In the genomic region with DNA sequence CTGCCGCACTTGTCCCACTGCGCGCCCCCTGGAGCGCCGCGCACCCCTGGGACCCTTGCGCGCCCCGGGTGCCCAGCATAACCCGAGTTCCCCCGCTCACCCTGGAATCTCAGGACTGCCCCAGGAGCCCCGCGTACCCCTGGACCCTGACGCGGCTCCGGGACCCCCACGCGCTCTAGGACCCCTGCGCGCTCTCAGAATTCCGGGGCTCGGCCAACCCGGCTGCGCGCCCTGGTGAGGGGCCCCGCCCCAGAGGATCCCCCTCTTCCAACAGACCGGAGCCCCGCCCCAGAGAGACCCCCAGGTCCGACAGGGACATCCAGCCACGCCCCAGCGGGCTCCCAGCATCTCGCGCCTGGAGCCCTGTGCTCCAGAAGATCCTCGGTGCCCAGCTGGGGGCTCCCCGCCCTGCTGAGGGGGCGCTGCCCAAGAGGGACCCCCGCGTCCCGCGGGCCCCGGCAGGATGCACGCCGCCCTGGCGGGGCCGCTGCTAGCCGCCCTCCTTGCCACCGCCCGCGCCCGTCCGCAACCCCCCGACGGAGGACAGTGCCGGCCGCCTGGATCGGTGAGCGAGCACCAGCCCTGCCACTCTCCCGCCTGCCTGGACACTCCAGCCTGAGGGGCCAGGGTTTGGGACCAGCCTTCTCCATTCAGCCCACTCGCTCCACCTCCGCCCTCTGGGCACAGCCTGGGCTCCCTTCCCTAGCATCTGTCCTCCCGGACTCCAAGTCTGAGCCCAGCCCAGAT, we compare ENCODE assay signal across 8 mouse cellular contexts. TPM values are rescaled to one million over a fixed set of nuclear protein-coding genes. Genes with fewer than 3 reads are reported as not detected.
DNase-seq lines count a peak whose midpoint lies in the region; ATAC-seq and TF ChIP-seq lines count a peak whose summit lies in the region.

Gene Trabd2b, plus strand, starts transcription at position 370 of the 747 bp plus-strand sequence.

- ATAC-seq in lung, embryonic 14.5 days (ENCODE audit: insufficient read depth): peak; percentile 52
- ATAC-seq in heart, embryonic 14.5 days (ENCODE audit: insufficient number of reproducible peaks, insufficient read depth, low FRiP score, low read depth): peak; percentile 13
- peak; percentile 34 for ATAC-seq in kidney, postnatal 0 days (replicated peaks; ENCODE audit: low FRiP score, low read depth)
- ATAC-seq in midbrain, postnatal 0 days (ENCODE audit: low FRiP score): peak; percentile 32

- H3K36me3 ChIP-seq in lung, embryonic 14.5 days (ENCODE audit: insufficient read depth): 0 out of 2 replicates have a peak, but pooled peaks cover 4% of the 10 kb centered on the region
- H3K36me3 ChIP-seq in heart, embryonic 14.5 days (ENCODE audit: control insufficient read depth, insufficient read depth, low read length): no peaks in the 10 kb centered on the region
- H3K36me3 ChIP-seq in kidney, postnatal 0 days (ENCODE audit: insufficient read depth, low read length): no peaks in the 10 kb centered on the region
- H3K36me3 ChIP-seq in midbrain, postnatal 0 days (ENCODE audit: insufficient read depth, low read length): no peaks in the 10 kb centered on the region

- H3K4me3 ChIP-seq in lung, embryonic 14.5 days (ENCODE audit: low read depth, low read length): peak within 1 kb of the TSS; percentile 74
- H3K4me3 ChIP-seq in brown adipose tissue, adult 24 weeks (ENCODE audit: insufficient read depth, low read depth, low read length): peak within 1 kb of the TSS; percentile 62
- H3K4me3 ChIP-seq in heart, embryonic 14.5 days (ENCODE audit: control insufficient read depth in 1 of 2, insufficient read depth in 1 of 2, low read depth in 1 of 2, low read length in 2 of 2): peak within 1 kb of the TSS; percentile 60 to 69
- H3K4me3 ChIP-seq in kidney, postnatal 0 days (replicated peaks; ENCODE audit: low read depth, low read length): peak within 1 kb of the TSS; percentile 78
- peak within 1 kb of the TSS; percentile 72 for H3K4me3 ChIP-seq in midbrain, postnatal 0 days (ENCODE audit: low read depth, low read length)

- H3K4me2 ChIP-seq in lung, embryonic 14.5 days: peak within 1 kb of the TSS; percentile 93
- H3K4me2 ChIP-seq in heart, embryonic 14.5 days (ENCODE audit: low read length): peak within 1 kb of the TSS; percentile 85
- peak within 1 kb of the TSS; percentile 98 for H3K4me2 ChIP-seq in kidney, postnatal 0 days (ENCODE audit: low read length)
- H3K4me2 ChIP-seq in midbrain, postnatal 0 days (ENCODE audit: low read depth, low read length, poor library complexity, severe bottlenecking): peak within 1 kb of the TSS; percentile 100

- WGBS in lung, embryonic 14.5 days: 2% methylated on average over 53 of the region's 61 CpGs
- WGBS in heart, embryonic 14.5 days: under 1% methylated on average over 59 of the region's 61 CpGs
- WGBS in kidney, postnatal 0 days: 2% methylated on average over 57 of the region's 61 CpGs
- WGBS in midbrain, postnatal 0 days: 0% methylated on average over 35 of the region's 61 CpGs

- H3K9ac ChIP-seq in lung, embryonic 14.5 days: peak within 1 kb of the TSS; percentile 75
- peak within 1 kb of the TSS; percentile 73 for H3K9ac ChIP-seq in heart, embryonic 14.5 days (ENCODE audit: low read length)
- H3K9ac ChIP-seq in kidney, postnatal 0 days (ENCODE audit: low read depth, low read length): peak within 1 kb of the TSS; percentile 80
- H3K9ac ChIP-seq in midbrain, postnatal 0 days (replicated peaks; ENCODE audit: low read length, poor library complexity, severe bottlenecking): peak within 1 kb of the TSS; percentile 61

- TF ChIP-seq CTCF in lung, embryonic 14.5 days (IDR thresholded peaks at IDR 0.05; ENCODE audit: low read depth): no peak
- TF ChIP-seq CTCF in kidney, postnatal 0 days (IDR thresholded peaks at IDR 0.05; ENCODE audit: low read depth): no peak
- TF ChIP-seq CTCF in midbrain, postnatal 0 days (IDR thresholded peaks at IDR 0.05): no peak

- H3K9me3 ChIP-seq in lung, embryonic 14.5 days (ENCODE audit: low read depth, low read length): no peaks in the 10 kb centered on the region
- H3K9me3 ChIP-seq in heart, embryonic 14.5 days (ENCODE audit: control insufficient read depth, low read length): no peaks in the 10 kb centered on the region
- no peaks in the 10 kb centered on the region for H3K9me3 ChIP-seq in kidney, postnatal 0 days (replicated peaks; ENCODE audit: low read length)
- no peaks in the 10 kb centered on the region for H3K9me3 ChIP-seq in midbrain, postnatal 0 days (ENCODE audit: low read length)

- H3K27ac ChIP-seq in lung, embryonic 14.5 days (ENCODE audit: low read depth): peak within 1 kb of the TSS; percentile 93
- peak within 1 kb of the TSS; percentile 57; the same call in 1 of the 2 replicates for H3K27ac ChIP-seq in brown adipose tissue, adult 24 weeks (replicated peaks; ENCODE audit: low read depth, low read length)
- H3K27ac ChIP-seq in heart, embryonic 14.5 days (replicated peaks in 1 of 2; ENCODE audit: control insufficient read depth in 1 of 2, insufficient read depth in 1 of 2, low read depth in 2 of 2, low read length in 2 of 2): peak within 1 kb of the TSS; percentile 52 to 65
- peak within 1 kb of the TSS; percentile 92 for H3K27ac ChIP-seq in kidney, postnatal 0 days
- H3K27ac ChIP-seq in midbrain, postnatal 0 days (ENCODE audit: low read depth, low read length): no peak within 1 kb of the TSS

- H3K27me3 ChIP-seq in lung, embryonic 14.5 days (ENCODE audit: insufficient read depth, low read length): peaks cover 16% of the 10 kb centered on the region
- H3K27me3 ChIP-seq in heart, embryonic 14.5 days (ENCODE audit: control insufficient read depth, insufficient read depth, low read length): peaks cover 77% of the 10 kb centered on the region
- H3K27me3 ChIP-seq in kidney, postnatal 0 days (ENCODE audit: insufficient read depth, low read length): peaks cover 9% of the 10 kb centered on the region; the same call in 1 of the 2 replicates
- peaks cover 38% of the 10 kb centered on the region for H3K27me3 ChIP-seq in midbrain, postnatal 0 days (ENCODE audit: insufficient read depth, low read length)

- 0 out of 2 replicates have a peak, but pooled peaks cover 3% of the 10 kb centered on the region for H3K4me1 ChIP-seq in lung, embryonic 14.5 days (ENCODE audit: insufficient read depth)
- H3K4me1 ChIP-seq in brown adipose tissue, adult 24 weeks (ENCODE audit: control insufficient read depth, insufficient read depth, insufficient read length, low read length): peaks cover 7% of the 10 kb centered on the region; the same call in 1 of the 2 replicates
- peaks cover 10 to 18% of the 10 kb centered on the region in 2 experiments; a peak in 3 of 4 replicates for H3K4me1 ChIP-seq in heart, embryonic 14.5 days (ENCODE audit: control insufficient read depth in 2 of 2, insufficient read depth in 2 of 2, low read length in 2 of 2)
- peaks cover 25% of the 10 kb centered on the region for H3K4me1 ChIP-seq in kidney, postnatal 0 days (replicated peaks; ENCODE audit: insufficient read depth, low read length)
- 0 out of 2 replicates have a peak, but pooled peaks cover 4% of the 10 kb centered on the region for H3K4me1 ChIP-seq in midbrain, postnatal 0 days (ENCODE audit: insufficient read depth, low read length)

- DNase-seq in lung, embryonic 14.5 days: peak; percentile 48
- no peak for DNase-seq in lung, postnatal 14 days
- DNase-seq in kidney, postnatal 0 days (ENCODE audit: low spot score): peak; percentile 49
- DNase-seq in midbrain, postnatal 0 days (ENCODE audit: low spot score): no peak
- no peak for DNase-seq in B cell, adult 2 months
- no peak for DNase-seq in frontal cortex, postnatal 25 days (ENCODE audit: low spot score in 2 of 2)

RNA-seq across cellular contexts. Expression of gene Trabd2b, which starts in this region (rescaled TPM):
- polyA plus RNA-seq in lung, embryonic 14.5 days (2014; fragmentation: Nextera tagmentation; extraction: Ambion mirVana): 4.6 and 4.7 TPM in 2 replicates
- 4.7 and 5.2 TPM in 2 replicates for polyA plus RNA-seq in brown adipose tissue, adult 24 weeks (2012; ENCODE audit: insufficient read depth, insufficient read length, missing spikeins)
- 1.9 and 2.7 TPM in 2 replicates for polyA plus RNA-seq in heart, embryonic 14.5 days (2014; fragmentation: Nextera tagmentation; extraction: Ambion mirVana)
- polyA plus RNA-seq in kidney, postnatal 0 days (2015; fragmentation: Nextera tagmentation; extraction: Ambion mirVana): 5.2 and 5.8 TPM in 2 replicates
- 1.8 and 2.0 TPM in 2 replicates for total RNA-seq in midbrain, postnatal 0 days (2014; rRNA removed)
- polyA plus RNA-seq in midbrain, postnatal 0 days (2015; fragmentation: Nextera tagmentation; extraction: Ambion mirVana): 0.48 and 0.54 TPM in 2 replicates

Comparison
In these comparisons a context has a peak if more than half of its experiments do, and no peak if none do; other contexts are left out.
1. DNase-seq: peak in lung, embryonic 14.5 days (single experiment) and kidney, postnatal 0 days (single experiment); none in lung, postnatal 14 days (single experiment), midbrain, postnatal 0 days (single experiment), B cell, adult 2 months (0 of 2) and frontal cortex, postnatal 25 days (0 of 2).
2. Peak in every context shown above with its lines, with median percentiles within 50 percentile points of each other: ATAC-seq, H3K4me2 ChIP-seq, H3K4me3 ChIP-seq and H3K9ac ChIP-seq.